Mouse (Mus musculus) kidney, adult 2 months (tissue): ENCODE data around the gene 4930452B06Rik. TPM values are rescaled to one million over a fixed set of nuclear protein-coding genes. Genes with fewer than 3 reads are reported as not detected.

ENCODE experiments used
- DNase-seq: peaks from one replicate; pipeline ENCODE4 v3.0.0; 2021
- H3K27ac ChIP-seq: fragments of 200-500 bp; 2 replicates; pipeline ENCODE4 v1.5.1; 2012; ENCODE audit warnings: low read depth, low read length, control low read depth, inconsistent platforms; ENCODE audit not compliant: insufficient read depth
- H3K27me3 ChIP-seq: fragments of 200-500 bp; replicated peaks from 2 replicates; pipeline ENCODE4 v1.6.1; 2012; ENCODE audit warnings: mild to moderate bottlenecking, moderate library complexity, low read length, inconsistent platforms; ENCODE audit not compliant: control insufficient read depth, insufficient read depth
- H3K36me3 ChIP-seq: fragments of 200-500 bp; 2 replicates; pipeline ENCODE4 v1.6.1; 2012; ENCODE audit warnings: mild to moderate bottlenecking, moderate library complexity, low read length, inconsistent platforms; ENCODE audit not compliant: control insufficient read depth, insufficient read depth
- H3K4me1 ChIP-seq: fragments of 200-500 bp; 2 replicates; pipeline ENCODE4 v1.6.1; 2011; ENCODE audit warnings: low read length; ENCODE audit not compliant: control insufficient read depth, insufficient read depth
- H3K4me3 ChIP-seq: fragments of 200-500 bp; 2 replicates; pipeline ENCODE4 v1.5.1; 2011; ENCODE audit warnings: mild to moderate bottlenecking, low read depth, low read length, control low read depth; ENCODE audit not compliant: insufficient read depth
- CTCF ChIP-seq: fragments of 200-500 bp; conservative IDR thresholded peaks from 2 replicates; pipeline ENCODE4 v1.5.1; 2011; ENCODE audit warnings: low read depth, mild to moderate bottlenecking, control low read depth, low read length, moderate library complexity, mixed read lengths; ENCODE audit not compliant: insufficient read depth, insufficient read length
- POLR2A ChIP-seq: fragments of 200-500 bp; IDR thresholded peaks from one replicate; pipeline ENCODE4 v1.6.1; 2011; ENCODE audit warnings: low read depth, low read length, control low read depth
- WGBS: fragments of 180-500 bp; shearing (Covaris S2); methylation state at CpG from one replicate; pipeline ENCODE4 v1.1.7; 2018; 5-methylcytosine and 5-hydroxymethylcytosine counted together
- polyA plus RNA-seq: library from polyadenylated mRNA; depleted of rRNA; stranded (reverse); fragments of >200 nt; gene quantifications from 2 replicates; pipeline ENCODE4 v1.2.3, GENCODE M21; 2012; rRNA removed

Gene 4930452B06Rik
- polyA plus RNA-seq: 0.58 and 0.64 TPM in 2 replicates

DNA sequence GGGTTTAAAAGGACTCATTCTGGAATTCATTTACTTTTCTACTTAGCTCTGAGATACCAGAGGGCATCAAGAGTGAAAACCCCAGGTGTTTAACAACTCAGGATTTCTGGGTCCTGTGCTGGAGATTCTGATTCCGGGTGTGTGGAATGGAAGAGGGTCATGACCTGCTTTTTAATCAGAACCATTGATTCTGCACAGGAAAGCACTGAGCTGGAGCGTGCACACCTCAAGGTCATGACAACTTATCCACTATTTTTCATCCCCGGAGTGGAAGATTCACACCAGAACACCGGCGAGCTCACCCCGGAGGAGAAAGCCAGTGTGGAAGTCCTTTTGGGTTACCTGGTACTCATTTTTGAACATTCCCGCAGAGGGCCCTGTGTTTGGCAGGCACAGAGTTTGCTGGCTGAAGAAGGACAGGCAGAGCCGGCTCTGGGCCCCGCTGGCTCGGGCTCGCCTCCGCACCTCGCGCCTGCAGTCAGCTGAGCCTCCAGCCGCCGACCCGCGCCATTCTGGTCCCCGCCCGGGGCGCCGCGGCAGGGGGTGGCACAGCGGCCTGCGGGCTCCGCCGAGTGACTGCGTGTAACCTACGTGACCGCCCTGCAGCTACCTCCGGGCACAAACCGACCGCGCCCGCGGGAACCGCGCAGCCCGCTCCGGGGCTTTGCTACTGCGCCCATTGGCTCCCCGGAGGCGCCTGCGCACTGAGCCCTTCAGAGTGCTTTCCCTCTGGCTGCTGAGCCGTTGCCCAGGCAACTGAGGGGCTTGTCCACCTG, at the start of gene 4930452B06Rik:
Gene 4930452B06Rik (minus strand): TSS at position 605 of the 776 bp plus-strand sequence.
- peak; percentile 74 for DNase-seq
- 1% methylated on average over 45 of the region's 45 CpGs for WGBS
- TF ChIP-seq CTCF (no peak), POLR2A (no peak)

DNA sequence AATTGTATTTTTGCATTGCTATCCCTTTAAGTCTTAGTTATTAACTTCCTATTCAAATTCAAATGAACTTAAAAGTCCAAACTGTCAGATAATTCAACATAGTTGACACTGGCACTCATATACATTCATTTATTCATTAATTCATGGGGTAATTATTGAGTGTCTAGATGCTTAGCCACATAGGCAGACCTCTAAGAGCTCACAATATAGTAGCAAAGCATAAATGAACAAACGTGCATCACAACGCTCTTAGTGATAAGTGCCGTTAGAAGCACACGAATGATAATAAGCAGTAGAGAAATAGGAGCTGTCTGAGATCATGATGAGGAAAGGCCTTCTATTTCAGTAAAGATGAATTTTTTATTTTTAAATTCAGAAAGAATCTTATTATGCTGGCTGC, 46.6 kb upstream of the 4930452B06Rik start:
- Histone ChIP-seq H3K27ac (no peak overlapping the region), H3K27me3 (no peaks in the 10 kb centered on the region), H3K36me3 (no peaks in the 10 kb centered on the region), H3K4me3 (no peak overlapping the region), H3K4me1 (no peaks in the 10 kb centered on the region)
- DNase-seq: no peak
- no peak for TF ChIP-seq CTCF
- TF ChIP-seq POLR2A: no peak
- WGBS: 90% methylated on average over 4 of the region's 4 CpGs

More for the DNA sequence above, at the start of gene 4930452B06Rik:
- H3K4me3 ChIP-seq: peak within 1 kb of the TSS; percentile 42
- no peak within 1 kb of the TSS for H3K27ac ChIP-seq
- no peaks in the 10 kb centered on the region for H3K36me3 ChIP-seq
- H3K4me1 ChIP-seq: no peaks in the 10 kb centered on the region
- H3K27me3 ChIP-seq: no peaks in the 10 kb centered on the region

DNA sequence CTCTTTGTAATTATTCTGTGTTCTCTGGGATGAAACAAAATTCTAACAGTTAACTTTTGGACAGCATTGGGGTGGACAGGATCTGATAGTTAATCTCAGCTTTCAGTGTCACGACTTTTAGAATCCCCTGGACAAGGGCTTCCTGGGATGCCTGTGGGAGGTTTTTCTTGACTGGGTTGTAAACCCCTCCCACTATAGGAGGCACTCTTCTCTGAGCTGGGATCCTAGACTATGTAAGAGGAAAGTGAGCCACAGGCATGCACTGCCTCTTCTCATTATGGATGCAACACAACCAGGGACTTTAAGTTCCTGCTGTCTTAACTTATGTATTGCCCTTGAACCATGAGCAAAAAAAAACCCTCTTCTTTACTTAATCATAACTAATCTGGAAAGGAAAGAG, 23.4 kb upstream of the 4930452B06Rik start:
- no peak for DNase-seq
- no peak for TF ChIP-seq POLR2A
- TF ChIP-seq CTCF: no peak
- no peaks in the 10 kb centered on the region for H3K27me3 ChIP-seq
- no peaks in the 10 kb centered on the region for H3K36me3 ChIP-seq
- no peak overlapping the region for H3K4me3 ChIP-seq
- H3K27ac ChIP-seq: no peak overlapping the region
- H3K4me1 ChIP-seq: no peaks in the 10 kb centered on the region
- 25% methylated on average over 1 of the region's 1 CpGs for WGBS

DNA sequence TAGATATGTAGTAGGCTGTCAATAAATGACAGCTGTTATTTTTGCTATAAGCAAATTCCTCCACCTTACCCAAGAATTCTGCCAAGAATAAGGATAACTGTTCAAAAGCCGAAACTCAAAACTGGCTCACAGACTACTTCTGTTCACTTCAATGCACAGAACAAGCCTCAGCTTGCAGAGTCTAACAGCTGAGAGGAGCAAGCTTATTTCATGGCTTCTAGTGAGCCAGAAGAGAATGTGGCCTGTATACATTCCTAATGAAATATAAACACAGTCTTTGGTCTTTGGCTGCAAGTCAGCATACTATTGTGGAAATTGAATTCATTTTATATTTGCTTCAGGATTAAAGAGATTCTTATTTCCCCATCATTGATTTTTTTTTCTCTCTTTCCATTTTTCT, 22.4 kb upstream of the 4930452B06Rik start:
- H3K4me3 ChIP-seq: no peak overlapping the region
- H3K27me3 ChIP-seq: no peaks in the 10 kb centered on the region
- H3K4me1 ChIP-seq: no peaks in the 10 kb centered on the region
- WGBS: 51% methylated on average over 1 of the region's 1 CpGs
- no peaks in the 10 kb centered on the region for H3K36me3 ChIP-seq
- no peak overlapping the region for H3K27ac ChIP-seq
- DNase-seq: no peak
- TF ChIP-seq POLR2A: no peak
- no peak for TF ChIP-seq CTCF

DNA sequence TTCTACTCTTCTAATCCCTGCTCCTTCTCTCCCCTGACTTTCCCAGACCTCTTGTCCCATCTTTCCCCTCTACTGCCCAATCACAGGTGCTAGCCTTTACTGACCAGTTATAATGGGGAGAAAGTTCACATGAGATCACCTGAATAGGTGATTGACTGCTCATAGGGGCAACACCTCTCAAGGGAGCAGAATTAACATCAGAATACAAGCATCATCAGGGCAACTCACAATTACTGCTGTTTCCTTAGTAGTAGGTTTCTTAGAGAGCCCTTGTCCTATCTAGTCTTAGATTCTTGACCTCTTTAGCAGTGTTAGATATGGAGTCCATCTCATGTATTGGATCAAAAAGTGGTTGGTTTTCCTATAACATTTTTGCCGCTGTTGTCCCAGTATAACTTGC, 20.1 kb upstream of the 4930452B06Rik start:
- Histone ChIP-seq H3K27ac (no peak overlapping the region), H3K4me1 (no peaks in the 10 kb centered on the region), H3K36me3 (no peaks in the 10 kb centered on the region), H3K27me3 (no peaks in the 10 kb centered on the region), H3K4me3 (no peak overlapping the region)
- no peak for DNase-seq
- TF ChIP-seq CTCF (no peak), POLR2A (no peak)
- WGBS: 92% methylated on average over 1 of the region's 1 CpGs

DNA sequence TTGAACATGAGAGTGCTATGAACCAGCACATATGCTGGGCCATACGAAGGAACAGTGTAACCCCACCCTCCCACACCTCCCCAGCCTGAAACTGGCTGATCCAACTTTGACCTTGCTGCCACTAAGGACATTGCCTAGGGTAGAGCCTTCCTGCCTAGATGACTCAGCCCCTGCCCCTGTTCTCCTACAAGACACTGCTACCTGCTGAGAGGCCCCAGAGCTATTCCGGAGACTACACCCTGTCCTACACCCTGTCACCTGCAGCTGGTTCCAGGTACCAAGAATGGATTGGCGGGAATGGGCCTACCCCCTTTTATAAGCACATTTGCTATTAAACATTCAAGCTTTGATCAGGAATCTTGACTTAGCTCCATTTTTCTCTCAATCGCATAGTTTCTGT, 13.9 kb upstream of the 4930452B06Rik start:
- 88% methylated on average over 4 of the region's 4 CpGs for WGBS
- no peaks in the 10 kb centered on the region for H3K4me1 ChIP-seq
- no peak overlapping the region for H3K4me3 ChIP-seq
- no peaks in the 10 kb centered on the region for H3K36me3 ChIP-seq
- no peak for DNase-seq
- no peaks in the 10 kb centered on the region for H3K27me3 ChIP-seq
- H3K27ac ChIP-seq: no peak overlapping the region
- TF ChIP-seq CTCF: no peak
- no peak for TF ChIP-seq POLR2A

DNA sequence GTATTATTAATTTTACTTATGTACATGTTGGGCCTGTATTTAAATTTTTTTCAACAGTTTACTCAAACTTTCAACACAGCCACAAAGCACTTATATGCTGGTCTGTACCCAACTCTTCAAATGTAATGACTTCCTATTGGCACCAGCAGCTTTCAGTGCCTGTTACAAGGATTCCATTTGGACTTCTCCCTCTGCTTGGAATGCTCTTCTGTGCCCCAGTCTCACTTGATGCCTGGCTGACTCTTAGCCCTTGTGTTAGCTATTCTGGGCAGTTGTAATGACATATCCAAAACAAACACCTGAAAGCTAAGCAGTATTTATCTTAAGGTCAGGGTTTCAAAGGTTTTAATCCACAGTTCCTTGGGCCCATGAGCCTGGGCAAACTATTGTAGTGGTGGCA, 5.7 kb downstream of the 4930452B06Rik start:
- no peak overlapping the region for H3K4me3 ChIP-seq
- TF ChIP-seq POLR2A (no peak), CTCF (no peak)
- no peaks in the 10 kb centered on the region for H3K4me1 ChIP-seq
- no peak for DNase-seq
- H3K27me3 ChIP-seq: no peaks in the 10 kb centered on the region
- H3K27ac ChIP-seq: no peak overlapping the region
- H3K36me3 ChIP-seq: no peaks in the 10 kb centered on the region
